Mouse (Mus musculus) brain, adult 2 months (tissue): ENCODE results near the gene Crbn.

ENCODE experiments used
- DNase-seq: peaks from one replicate; pipeline ENCODE4 v3.0.0; 2011; ENCODE audit warnings: low read depth, low spot score

Gene Crbn

DNA sequence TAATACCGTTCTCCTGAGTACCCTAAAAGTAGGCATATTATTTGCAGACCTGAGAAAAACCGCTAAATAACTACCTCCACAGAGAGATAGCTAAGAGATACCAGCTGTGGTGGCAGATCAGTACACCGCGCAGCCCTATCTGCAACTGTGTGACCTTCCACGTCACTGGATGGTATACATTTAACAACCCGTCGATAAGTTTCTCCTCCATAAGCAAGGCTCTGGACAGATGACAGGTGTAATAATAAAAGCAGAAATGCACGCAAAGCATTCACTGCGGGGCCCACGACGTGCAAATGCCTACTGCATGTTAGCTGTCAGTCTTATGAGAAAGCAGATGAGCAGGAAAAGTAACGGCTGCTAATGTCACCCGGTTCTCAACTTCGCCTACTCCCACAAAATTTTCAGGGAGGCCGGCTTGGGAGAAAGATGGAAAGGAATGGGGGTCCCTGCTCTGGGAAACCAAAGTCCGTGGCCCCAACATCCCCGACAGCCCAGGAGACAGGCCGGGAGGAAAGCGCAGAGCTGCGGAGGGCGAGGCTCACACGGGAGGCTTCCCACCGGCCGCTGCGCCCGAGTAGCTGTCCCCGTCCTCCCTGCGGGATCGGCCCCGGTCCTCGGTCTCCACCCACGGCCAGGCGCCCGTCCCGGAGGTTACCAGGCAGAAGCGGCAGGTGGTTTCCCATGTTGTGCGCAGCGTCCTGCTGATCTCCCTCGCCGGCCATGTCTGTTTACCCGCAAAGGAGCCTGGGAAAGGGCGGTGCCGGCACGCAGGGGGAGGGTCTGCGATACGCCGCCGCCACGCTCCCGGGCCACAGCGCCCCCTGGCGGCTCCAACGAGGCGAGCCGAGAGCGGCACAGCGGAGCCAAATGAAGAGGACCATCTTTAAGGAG lies at the start of gene Crbn:
Gene Crbn, minus strand, starts transcription at position 745 of the 894 bp plus-strand sequence.
- DNase-seq: peak; percentile 95

DNA sequence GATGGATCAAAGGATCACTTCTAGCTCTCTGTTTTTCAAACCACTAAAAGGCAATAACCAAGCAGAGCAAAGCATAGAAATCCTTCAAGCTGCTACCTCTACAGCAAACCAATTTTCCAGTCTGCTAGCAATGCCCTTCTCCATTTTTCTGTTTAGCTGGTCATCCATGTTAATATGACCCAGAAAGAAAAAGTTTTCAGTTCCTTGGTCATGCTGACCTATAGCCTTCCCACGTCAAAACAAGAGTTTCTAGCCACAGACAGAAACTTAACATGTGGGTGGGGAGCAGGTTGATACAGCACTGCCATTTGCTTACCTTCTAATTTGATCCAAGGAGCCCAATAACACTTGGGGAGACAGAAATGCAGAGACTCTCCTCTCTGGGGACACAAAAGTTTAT lies 40.3 kb upstream of the Crbn start:
- DNase-seq: no peak

DNA sequence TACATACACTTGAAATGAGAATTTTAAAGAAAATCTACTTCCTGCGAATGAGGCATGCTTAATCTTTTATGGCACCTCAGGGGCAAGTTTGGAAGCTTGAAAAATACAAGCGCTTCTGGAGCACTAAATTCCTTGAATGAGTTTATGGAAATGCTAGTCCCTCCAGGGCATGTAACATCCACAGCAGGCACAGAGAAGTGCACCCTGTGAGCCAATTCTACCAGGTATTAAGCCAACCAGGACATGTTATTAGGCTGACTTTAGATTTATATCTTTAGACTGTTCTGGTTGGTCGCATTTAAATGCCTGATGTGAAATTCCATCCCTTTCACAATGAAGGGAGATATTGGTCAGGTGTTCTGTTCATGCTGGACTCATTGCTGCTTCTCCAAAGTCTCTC lies 38.2 kb upstream of the Crbn start:
- DNase-seq: no peak

DNA sequence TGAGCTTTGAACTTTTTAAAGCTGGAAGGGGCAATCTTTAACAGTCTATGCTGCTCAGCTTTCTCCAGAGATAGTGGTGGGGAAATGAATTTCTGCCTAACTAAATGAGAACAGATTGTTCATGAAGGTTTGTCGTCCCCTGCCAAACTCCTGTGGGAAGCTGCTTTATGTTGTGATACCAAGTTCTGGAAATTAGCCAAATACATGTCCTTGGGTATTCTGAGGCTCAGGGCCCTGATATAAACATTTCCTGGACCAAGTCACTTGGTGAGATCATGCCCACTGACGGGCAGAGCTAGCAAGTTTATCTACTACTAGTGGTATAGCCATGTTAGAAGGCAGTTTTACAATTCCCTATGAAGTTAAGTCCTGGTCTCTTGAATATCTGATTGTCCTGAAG lies 35.4 kb upstream of the Crbn start:
- peak; percentile 85 for DNase-seq

DNA sequence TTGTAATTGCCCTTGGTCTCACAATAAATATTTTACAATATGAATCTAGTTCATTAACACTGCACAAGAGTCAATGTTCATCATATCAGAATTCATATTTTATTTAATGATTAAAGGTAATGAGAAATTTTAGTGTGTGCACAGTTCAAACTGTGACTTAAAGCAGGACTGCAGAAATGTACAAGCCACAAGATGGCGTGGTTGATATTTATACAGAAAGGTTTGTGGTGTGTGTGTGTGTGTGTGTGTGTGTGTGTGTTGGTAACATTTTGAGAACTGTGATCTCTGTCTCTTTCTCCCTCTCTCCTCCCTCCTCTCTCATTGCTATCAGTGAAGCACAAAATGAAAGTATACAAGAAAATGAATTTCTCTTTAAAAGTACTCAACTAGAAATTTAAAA lies 22.5 kb upstream of the Crbn start:
- peak; percentile 88 for DNase-seq

DNA sequence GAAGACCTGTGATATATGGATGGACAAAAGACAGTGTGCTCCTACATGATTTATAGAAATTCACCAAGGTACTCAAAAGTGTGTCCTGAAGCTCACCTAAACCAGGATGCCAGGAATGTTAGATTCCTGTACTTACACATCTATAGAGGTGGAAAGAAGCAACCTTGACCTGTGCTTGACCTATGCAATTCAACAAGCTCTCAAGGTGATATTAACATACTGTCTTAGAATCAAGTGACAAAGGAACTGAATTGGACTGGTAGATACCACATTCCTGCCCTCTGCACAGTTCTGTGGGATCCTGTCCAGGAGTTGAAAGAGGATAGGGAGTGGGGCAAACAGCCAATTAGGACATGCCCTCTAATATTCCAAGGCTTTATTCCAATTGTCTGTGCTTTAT lies 20.7 kb upstream of the Crbn start:
- DNase-seq: peak; percentile 26

DNA sequence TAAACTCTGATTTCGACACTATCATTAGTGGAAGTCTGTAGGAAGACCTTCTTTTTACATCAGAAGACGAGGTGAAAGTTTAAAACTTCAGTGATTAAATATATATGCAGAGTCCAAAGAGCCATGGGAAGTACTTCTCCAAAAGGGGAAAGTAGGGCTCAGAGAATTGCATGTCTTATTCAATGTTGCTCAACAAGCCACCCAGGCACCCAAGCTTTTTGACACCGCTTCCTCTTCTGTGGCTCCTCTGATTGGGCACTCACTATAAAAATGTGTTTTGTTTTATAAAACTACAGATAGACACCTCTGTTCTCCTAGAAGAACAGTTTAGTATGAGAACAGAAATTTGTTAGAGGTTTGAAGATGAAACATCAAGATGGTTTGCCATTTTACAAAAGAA lies 20.0 kb upstream of the Crbn start:
- DNase-seq: no peak

DNA sequence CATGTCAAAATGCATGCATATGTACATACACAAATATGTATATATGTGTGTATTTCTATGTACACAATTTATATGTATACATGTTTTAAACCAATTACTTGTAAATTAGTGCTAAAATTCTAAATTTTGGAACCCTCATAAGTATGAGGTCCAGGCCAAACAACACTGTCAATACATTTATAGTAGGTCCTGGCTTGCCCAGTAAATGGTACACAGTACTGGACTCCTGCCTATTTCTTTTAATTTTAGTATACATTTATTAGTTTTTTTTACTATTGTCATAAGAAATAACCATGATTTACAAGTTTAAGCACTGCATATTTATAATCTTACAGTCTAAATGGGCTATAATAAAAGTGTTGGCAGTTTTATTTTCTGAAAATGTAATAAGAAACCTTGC lies 19.4 kb upstream of the Crbn start:
- DNase-seq: no peak

DNA sequence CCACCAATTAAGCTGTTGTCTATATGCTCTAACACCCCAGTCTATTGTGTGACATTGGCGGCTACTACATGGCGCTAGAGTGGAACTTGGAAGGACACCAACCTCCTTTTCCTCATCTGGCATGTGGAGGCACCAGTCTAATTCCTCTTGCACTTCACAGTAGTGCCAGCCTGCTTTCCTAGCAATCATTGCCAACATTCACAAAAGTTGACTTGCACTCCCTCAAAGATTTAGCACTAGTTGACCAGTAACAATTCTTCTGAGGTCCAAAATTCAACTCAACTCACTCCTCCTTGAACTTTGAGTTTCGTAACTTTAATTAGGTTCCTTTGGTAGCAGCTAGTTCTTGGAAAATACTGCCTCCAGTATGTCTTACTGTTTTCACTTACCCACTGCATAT lies 10.8 kb upstream of the Crbn start:
- DNase-seq: no peak

DNA sequence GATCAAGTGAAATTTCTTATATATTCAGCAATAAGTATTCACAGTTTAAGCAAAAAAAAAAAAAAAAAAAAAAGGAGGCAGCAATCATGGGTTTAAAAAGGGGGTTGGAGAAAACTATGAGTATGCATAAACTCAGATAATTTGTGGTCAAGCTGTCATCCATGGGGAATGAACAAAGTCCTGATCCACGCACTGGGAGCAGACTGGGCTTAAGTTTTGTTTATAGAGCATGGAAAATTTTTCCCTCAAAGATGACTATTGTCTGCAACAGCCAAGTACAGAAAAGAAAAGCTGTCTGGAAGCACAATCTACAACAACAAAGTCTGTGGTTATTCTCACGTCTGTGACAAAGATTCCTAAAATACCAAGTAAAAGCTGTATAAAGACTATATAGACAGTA lies 9.3 kb upstream of the Crbn start:
- no peak for DNase-seq

DNA sequence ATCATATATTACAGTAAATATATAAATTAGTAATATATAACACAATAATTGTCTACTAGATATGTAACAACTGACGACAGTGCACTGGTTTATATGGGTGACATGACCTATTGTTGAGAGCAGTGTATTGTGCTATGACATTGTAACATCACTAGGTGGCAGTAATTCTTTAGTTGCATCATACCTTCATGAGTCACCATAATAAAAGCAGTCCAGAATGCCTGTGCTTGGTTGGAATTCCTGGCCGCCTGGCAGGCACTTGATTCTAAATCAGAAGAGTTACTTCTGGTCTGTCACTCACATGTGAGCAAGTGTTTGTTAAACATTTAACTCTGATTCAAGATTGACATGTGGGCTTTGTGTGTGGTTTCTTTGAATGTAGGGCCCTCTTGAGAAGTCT lies 5.0 kb upstream of the Crbn start:
- peak; percentile 79 for DNase-seq

DNA sequence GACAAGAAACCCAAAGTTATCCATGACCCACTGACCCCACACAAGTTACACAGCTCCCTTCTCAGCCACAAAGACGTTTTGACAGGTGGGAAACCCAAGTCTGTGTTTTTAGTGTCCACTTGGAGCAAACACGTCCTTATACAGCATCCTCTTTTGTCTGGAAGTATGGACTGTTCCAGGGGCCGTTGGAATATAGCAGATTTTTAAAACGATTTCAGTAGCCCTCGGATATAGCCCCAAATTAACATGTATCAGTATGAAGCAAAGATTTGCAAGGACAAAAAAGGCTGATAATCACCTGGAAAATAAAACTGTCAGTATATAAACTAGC lies 315 bp upstream of the Crbn start:
- DNase-seq: no peak

DNA sequence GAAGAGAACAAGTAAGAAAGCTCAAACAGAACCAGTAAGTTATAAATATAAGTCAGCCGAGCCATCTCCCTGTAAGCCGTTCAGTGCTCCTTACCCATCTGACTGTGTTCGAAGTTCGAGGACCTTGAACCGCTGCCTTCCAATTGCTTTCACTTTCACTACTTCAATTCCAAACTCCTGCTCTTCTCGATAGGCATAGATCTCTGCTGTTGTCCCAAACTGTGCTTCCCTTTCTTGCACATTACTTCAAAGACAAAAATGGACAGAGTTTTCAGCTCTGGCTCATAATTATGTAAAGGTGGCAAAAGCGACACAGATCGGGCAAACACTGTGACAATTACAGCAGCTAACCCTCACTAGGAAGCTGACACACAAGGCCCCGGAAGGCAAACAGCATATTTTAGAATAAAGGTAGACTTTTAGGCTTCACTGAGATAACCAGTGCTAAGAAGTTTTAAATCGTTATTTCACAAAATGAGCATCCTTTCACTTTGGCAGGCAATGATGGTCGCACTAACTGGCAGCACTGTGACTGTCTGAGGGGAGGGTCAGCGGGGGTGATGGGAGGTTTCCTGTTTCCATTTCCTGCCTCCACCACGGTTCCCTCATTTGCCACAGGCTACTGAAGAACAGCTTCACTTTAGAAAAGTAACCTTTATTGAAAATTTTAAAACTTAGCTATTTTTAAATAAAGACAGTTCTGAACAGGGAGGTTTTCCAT lies 5.6 kb downstream of the Crbn start:
- DNase-seq: no peak

DNA sequence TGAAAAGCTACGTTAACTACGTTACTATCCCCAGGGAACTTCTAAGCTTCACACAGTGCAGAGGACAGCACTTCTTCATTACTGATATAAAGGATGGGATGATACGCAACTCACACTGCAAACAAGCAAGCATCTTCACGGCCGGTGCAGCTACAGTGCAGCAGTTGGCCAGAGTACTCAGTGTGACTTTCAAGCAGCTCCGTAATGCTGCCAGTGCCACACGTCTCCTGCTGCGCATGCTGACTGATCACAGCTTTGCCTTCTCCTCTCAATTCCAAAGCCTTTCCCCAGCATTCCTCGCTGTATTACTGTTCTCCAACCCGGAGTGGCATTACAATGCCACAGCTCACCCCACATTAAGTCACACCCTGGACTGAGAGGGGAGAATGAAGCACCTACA lies 6.3 kb downstream of the Crbn start:
- DNase-seq: no peak

DNA sequence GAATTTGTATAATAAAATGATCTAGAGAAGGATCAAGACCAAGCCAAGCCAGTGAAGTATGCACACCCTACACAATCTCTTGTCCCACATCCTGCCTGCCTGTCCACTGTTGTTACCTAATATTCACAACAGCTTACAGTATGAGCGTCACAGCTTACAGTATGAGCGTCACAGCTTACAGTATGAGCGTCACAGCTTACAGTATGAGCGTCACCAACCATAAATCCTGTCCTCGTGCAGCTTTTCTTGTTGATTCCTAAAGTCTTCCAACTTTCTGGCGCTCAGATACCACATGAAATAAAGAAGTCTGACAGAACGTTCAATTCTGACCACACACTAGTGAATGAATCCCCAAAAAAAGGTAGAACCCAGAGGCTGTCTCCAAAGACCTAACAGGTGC lies 6.8 kb downstream of the Crbn start:
- no peak for DNase-seq

DNA sequence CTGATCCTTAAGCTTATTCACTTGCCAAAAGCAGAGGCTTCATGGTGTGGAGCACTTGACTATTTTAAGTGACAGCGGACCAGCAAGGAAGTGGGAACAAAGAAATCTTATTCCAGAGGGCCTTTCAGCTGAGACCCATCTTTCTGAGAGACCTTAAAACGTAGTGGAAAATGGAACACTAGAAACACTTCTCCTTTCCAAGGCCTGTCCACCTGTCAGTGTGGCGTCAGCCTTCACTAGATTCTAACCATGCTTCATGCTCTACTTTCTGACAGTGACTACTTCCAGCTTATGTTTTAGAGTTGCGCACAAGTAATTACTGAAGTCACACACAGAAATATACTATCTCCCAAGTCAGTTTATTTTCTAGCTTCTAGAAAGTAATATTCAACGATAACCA lies 7.4 kb downstream of the Crbn start:
- DNase-seq: no peak

DNA sequence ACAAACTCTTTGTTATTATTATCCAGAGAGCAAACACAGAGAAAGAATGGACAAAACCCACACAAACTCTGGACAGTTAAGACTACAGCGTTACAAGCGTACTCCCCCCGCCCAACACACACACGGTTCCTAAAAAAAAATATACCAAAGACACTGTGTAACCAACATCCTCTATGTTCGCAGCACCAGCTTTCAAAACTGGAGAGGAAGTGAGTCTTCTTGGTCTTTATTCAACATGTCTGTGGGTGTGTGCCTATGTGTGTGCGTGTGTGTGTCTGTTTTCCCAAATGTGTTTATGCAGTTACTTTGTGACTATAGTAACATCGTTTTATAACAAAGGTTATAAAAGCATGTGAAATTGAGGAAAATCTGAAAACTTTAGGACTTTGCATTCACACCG lies 8.4 kb downstream of the Crbn start:
- DNase-seq: no peak

DNA sequence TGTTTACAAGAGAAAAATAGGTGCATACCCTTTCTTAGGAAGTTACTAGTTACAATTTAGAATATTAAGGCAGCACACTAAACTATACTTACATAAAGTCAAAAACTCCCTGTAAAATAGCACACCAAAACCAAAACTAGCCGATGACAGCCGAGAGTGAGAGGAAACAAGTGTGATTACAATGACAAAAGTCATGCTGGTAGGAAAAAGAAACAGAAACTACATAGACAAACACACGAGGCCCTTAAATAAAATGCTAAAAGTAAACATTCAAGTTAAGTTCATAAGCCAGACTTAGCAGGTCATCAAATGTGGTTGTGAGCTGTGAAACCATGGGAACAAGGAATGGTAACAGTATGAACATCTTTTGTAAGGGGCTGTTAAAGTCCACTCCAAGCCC lies 12.7 kb downstream of the Crbn start:
- DNase-seq: no peak

DNA sequence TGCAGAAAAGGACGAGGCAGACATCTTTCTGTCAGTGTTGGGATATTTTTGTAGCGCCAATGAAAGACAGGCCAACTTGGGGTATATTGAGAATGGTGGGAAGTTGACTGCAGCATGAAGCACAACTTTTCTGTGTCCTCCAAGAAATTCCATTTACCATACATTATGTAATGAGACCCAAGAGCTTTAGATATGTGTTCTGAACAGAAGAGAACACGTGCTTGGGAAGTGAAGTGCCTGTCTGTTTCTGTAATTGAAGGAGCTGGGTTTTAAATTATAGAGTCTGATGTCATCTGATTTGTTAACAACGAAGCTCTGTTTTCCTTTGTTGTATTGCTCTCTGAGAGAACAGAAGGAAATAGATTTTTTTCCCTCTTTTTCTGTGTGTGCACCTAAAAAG lies 29.8 kb downstream of the Crbn start:
- peak; percentile 32 for DNase-seq

DNA sequence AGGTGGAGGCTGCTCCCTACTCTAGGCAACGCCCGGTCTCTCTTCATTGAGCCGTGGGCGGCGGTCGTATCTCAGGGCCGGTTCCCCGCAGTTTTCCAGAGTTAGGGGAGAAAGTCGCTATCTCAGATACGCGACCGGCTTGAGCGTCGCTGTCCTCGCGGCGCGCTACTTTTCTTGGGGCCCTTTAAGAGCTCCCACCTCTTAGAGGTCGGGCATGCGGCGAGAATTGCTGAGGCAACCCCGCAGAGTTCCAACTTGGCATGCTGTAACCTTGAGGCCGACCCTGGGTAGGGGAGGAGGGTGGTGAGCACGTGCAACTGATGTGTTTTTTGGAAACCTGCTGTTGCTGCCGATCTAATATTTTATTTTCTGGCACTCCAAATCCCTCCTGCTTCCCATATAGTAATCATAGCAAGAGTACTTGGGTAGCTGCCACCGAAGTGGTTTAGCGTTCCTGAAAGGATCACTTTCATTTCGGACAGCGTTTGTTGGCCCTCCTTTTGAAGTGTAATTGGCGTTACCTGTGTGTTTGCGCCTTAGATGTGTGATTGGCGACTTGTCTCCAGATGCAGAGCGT lies 30.5 kb downstream of the Crbn start:
- DNase-seq: peak; percentile 34

DNA sequence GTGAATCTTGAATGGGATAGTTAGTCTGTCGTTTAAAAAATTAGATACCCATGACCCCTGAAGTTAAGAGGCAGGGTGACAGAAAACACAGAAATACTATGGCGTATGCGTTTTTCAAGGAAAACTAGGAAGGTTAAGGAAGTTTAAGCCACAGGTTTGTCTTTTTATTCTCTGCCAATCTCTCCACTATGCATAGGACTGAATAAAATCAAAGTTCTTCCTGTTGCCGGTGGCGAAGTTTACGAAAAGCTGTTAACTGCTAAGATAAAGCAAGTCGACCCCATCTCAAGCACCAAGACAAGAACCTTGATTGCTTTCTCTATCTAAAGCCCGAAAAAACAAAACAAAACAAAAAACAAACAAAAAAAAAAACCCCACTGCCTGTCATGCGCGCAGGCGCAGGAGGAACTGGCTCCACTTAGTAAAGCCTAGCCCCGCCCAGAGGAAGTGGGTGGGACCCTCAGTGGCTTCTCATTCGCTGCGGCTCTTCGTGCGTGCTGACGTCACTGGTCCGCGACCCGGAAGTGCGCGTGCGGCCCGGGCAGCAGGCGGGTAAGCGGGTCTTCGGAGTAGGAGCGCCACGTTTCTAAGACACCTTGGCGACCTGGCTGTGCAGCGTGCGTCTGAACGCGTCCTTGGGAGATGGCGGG lies 31.1 kb downstream of the Crbn start, which contains the start of gene Trnt1:
Gene Trnt1, plus strand, starts transcription at position 481 of the 650 bp plus-strand sequence.
- DNase-seq: peak; percentile 99

DNA sequence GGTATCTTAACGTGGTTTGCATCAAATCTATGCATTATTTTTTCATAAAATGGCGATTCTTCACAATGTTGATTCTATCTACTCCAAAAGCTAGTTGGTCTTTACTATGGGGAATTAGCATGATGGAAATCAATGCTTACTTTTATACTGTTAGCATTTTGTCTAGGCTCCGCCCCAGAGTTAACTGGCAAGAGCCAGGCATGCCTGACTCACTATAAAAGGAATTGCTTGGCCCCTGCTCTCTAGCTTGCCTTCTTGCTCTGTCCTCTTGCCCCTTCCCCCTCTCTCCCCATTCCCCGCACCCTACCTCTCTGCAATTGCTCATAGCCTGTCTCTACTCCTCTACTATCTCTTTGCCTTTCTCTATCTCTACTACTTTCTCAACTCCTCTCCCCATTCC lies 33.1 kb downstream of the Crbn start:
- DNase-seq: no peak
